Mouse (Mus musculus) forebrain, embryonic 11.5 days (tissue): ENCODE measurements around the gene Eif4a1. TPM values are rescaled to one million over a fixed set of nuclear protein-coding genes. Genes with fewer than 3 reads are reported as not detected.

Experiments
- ATAC-seq: fragments of 200-750 bp; cut with Nextera tagmentation; replicated peaks from 2 replicates; pipeline ENCODE4 v1.8.0; 2017; ENCODE audit warnings: moderate TSS enrichment; ENCODE audit not compliant: low FRiP score
- DNase-seq: peaks from one replicate; pipeline ENCODE4 v3.0.0-alpha.2; 2017; ENCODE audit warnings: low spot score
- H3K27ac ChIP-seq: fragments of 300-500 bp; sonication (generic); 2 replicates; pipeline ENCODE4 v1.5.1; 2014; ENCODE audit warnings: low read depth, low read length
- H3K27me3 ChIP-seq: fragments of 300-500 bp; sonication (generic); 2 replicates; pipeline ENCODE4 v1.6.1; 2014; ENCODE audit warnings: mild to moderate bottlenecking, low read length, mixed read lengths; ENCODE audit not compliant: control insufficient read depth, insufficient read depth
- H3K36me3 ChIP-seq: fragments of 300-500 bp; sonication (generic); 2 replicates; pipeline ENCODE4 v1.6.1; 2014; ENCODE audit warnings: mild to moderate bottlenecking, low read length, moderate library complexity, mixed read lengths; ENCODE audit not compliant: control insufficient read depth, insufficient read depth
- H3K4me1 ChIP-seq: fragments of 300-500 bp; sonication (generic); replicated peaks from 2 replicates; pipeline ENCODE4 v1.6.1; 2014; ENCODE audit warnings: low read length, mixed read lengths; ENCODE audit not compliant: control insufficient read depth, insufficient read depth
- H3K4me2 ChIP-seq: fragments of 300-500 bp; sonication (generic); 2 replicates; pipeline ENCODE4 v1.6.1; 2014; ENCODE audit warnings: low read depth, mild to moderate bottlenecking, low read length, moderate library complexity, mixed read lengths; ENCODE audit not compliant: severe bottlenecking
- H3K4me3 ChIP-seq: fragments of 300-500 bp; sonication (generic); 2 replicates; pipeline ENCODE4 v1.5.1; 2014; ENCODE audit warnings: low read depth, low read length
- H3K9ac ChIP-seq: fragments of 300-500 bp; sonication (generic); 2 replicates; pipeline ENCODE4 v1.6.1; 2014; ENCODE audit warnings: low read length
- H3K9me3 ChIP-seq: fragments of 300-500 bp; sonication (generic); 2 replicates; pipeline ENCODE4 v1.6.1; 2016; ENCODE audit warnings: low read length, mixed read lengths; ENCODE audit not compliant: control insufficient read depth
- WGBS: fragments of 180-500 bp; shearing (Covaris S2); extraction: QIAGEN DNeasy Blood & Tissue Kit; methylation state at CpG from one replicate; pipeline ENCODE4 v1.1.7; 2014; 5-methylcytosine and 5-hydroxymethylcytosine counted together
- polyA plus RNA-seq: library from polyadenylated mRNA; unstranded; fragments of >200 nt; fragmentation: Nextera tagmentation; extraction: Ambion mirVana; gene quantifications from 2 replicates; pipeline ENCODE4 v1.2.1, GENCODE M21; 2014

The Eif4a1 gene
- polyA plus RNA-seq, 1 experiment from 2014 or later = 827 TPM

DNA sequence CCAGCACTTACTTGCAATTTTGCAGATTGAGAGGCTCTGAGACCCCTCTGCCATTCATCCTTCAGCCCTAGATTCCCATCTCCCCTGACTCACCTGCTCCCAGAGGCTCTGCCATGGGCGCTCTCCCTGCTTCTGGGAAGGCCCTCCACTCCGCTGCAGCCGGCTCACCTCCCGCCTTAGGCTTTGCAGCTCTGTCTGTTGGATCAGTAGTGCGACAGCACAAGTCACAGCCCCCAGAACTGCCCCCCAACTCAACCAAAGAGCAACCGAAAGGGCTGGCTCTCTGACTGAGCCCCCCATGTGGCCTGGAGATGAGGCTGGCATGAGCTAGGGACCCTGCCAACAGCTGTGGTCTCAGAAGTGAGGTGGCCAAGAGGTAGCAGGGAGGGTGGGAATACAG, 12.7 kb upstream of the Eif4a1 start:
- whole genome bisulfite sequencing = 84% methylated on average over 6 of the region's 6 CpGs
- Histone ChIP-seq H3K27me3 (no peaks in the 10 kb centered on the region), H3K36me3 (peaks cover 2% of the 10 kb centered on the region; the same call in 1 of the 2 replicates), H3K4me2 (no peak overlapping the region), H3K27ac (no peak overlapping the region), H3K9ac (no peak overlapping the region), H3K4me3 (no peak overlapping the region), H3K4me1 (peaks cover 12% of the 10 kb centered on the region; the same call in 1 of the 2 replicates), H3K9me3 (no peaks in the 10 kb centered on the region)
- DNase-seq = no peak
- no peak for ATAC-seq

- Histone ChIP-seq H3K9ac (no peak overlapping the region), H3K36me3 (peaks cover 2% of the 10 kb centered on the region; the same call in 1 of the 2 replicates), H3K9me3 (no peaks in the 10 kb centered on the region), H3K4me2 (no peak overlapping the region), H3K27me3 (no peaks in the 10 kb centered on the region), H3K4me3 (no peak overlapping the region), H3K4me1 (peaks cover 12% of the 10 kb centered on the region; the same call in 1 of the 2 replicates), H3K27ac (no peak overlapping the region)
- no peak for ATAC-seq
- 79% methylated on average over 12 of the region's 12 CpGs for WGBS
- DNase-seq = no peak
Measured at GRCm38 (mm10) chr11:69684128-69684745, 12.0 kb upstream of the Eif4a1 start.

- no peak overlapping the region for H3K27ac ChIP-seq
- H3K9ac ChIP-seq = peak overlapping the region; percentile 32; the same call in 1 of the 2 replicates
Measured at GRCm38 (mm10) chr11:69683576-69683975, 11.4 kb upstream of the Eif4a1 start.

DNA sequence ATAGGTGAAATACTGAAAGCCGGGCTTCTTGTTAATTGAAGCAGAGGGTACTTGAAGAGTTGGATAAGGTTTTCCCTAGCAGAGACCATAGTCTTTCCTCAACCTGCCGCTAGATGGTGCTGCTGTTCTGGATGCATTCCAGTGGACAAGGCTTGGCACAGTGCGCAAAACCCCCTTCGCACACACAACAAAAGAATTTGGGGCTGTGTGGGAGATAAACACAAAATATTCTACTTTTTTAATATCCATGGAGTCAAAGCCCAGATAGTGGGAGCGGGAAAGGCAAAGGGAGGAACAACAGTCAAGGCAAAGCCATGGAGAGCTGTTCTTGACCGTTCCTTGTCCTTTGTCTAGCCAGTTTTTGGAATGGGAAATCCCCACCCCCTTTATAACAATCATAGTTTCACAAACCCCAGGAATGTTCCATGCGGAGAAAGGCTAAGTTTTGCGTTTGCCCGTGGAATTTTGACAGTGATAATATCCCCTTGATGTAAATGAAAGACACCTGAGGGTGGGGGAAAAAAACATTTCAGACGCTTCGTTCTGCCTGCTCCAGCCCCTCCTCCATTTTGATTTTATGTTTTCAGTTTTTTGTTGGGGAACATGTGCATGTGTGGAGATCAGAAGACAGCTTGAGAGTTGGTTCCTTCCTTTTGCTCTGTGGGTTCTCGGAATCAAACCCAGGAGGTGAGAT, 10.8 kb upstream of the Eif4a1 start:
- Histone ChIP-seq H3K9me3 (no peaks in the 10 kb centered on the region), H3K4me3 (no peak overlapping the region), H3K4me2 (peak overlapping the region; percentile 94; the same call in 1 of the 2 replicates), H3K27me3 (no peaks in the 10 kb centered on the region), H3K9ac (peak overlapping the region; percentile 32), H3K27ac (no peak overlapping the region; the same call in 1 of the 2 replicates), H3K36me3 (peaks cover 2% of the 10 kb centered on the region; the same call in 1 of the 2 replicates), H3K4me1 (peaks cover 12% of the 10 kb centered on the region; the same call in 1 of the 2 replicates)
- WGBS = 26% methylated on average over 12 of the region's 12 CpGs
- ATAC-seq (peak; percentile 45; the same call in 1 of the 2 replicates), DNase-seq (peak; percentile 95)

More at GRCm38 (mm10) chr11:69683576-69683975, 11.4 kb upstream of the Eif4a1 start:
- H3K4me3 ChIP-seq = no peak overlapping the region
- WGBS = 80% methylated on average over 7 of the region's 7 CpGs
- no peak overlapping the region for H3K4me2 ChIP-seq
- no peaks in the 10 kb centered on the region for H3K27me3 ChIP-seq
- ATAC-seq (no peak), DNase-seq (no peak)
- no peaks in the 10 kb centered on the region for H3K9me3 ChIP-seq
- peaks cover 12% of the 10 kb centered on the region; the same call in 1 of the 2 replicates for H3K4me1 ChIP-seq
- H3K36me3 ChIP-seq = peaks cover 2% of the 10 kb centered on the region; the same call in 1 of the 2 replicates

DNA sequence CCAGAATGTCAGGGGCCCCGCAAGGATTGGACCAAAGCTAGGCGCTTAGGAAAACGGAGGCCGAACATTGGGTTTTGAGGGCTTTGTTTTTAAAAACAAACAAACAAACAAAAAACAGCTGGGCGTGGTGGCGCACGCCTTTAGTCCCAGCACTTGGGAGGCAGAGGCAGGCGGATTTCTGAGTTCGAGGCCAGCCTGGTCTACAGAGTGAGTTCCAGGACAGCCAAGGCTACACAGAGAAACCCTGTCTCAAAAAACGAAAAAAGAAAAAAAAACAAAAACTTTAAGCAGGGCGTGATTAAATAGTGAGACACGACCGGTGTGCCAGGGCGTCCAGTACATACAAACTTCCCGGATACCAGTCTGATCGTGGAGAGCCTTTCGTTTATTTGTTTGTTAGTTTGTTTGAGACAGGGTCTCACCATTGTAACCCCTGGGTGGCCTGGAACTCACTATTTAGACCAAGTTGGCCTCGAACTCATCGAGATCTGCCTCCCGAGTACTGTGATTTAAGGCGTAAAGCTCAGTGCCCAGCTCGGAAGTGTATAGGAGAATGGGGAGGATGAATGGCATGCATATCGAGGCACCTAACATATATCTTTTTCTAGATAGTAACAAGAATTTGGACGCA, 10.1 kb upstream of the Eif4a1 start:
- 30% methylated on average over 24 of the region's 24 CpGs for WGBS
- ATAC-seq (0 out of 2 replicates have a peak, but pooled peaks have one; percentile 38), DNase-seq (no peak)
- no peaks in the 10 kb centered on the region for H3K9me3 ChIP-seq
- peak overlapping the region; percentile 83 for H3K9ac ChIP-seq
- peak overlapping the region; percentile 92 for H3K27ac ChIP-seq
- H3K4me3 ChIP-seq = peak overlapping the region; percentile 85
- peaks cover 2% of the 10 kb centered on the region; the same call in 1 of the 2 replicates for H3K36me3 ChIP-seq
- H3K4me2 ChIP-seq = peak overlapping the region; percentile 94
- H3K27me3 ChIP-seq = no peaks in the 10 kb centered on the region
- H3K4me1 ChIP-seq = peaks cover 12% of the 10 kb centered on the region; the same call in 1 of the 2 replicates

- 1% methylated on average over 73 of the region's 80 CpGs for WGBS
- Histone ChIP-seq H3K27me3 (no peaks in the 10 kb centered on the region), H3K9ac (peak within 1 kb of the TSS; percentile 83), H3K4me3 (peak within 1 kb of the TSS; percentile 85), H3K27ac (peak within 1 kb of the TSS; percentile 92), H3K9me3 (no peaks in the 10 kb centered on the region), H3K36me3 (peaks cover 2% of the 10 kb centered on the region; the same call in 1 of the 2 replicates), H3K4me2 (peak within 1 kb of the TSS; percentile 94), H3K4me1 (peaks cover 12% of the 10 kb centered on the region; the same call in 1 of the 2 replicates)
- ATAC-seq (peak; percentile 95), DNase-seq (peak; percentile 99)
Measured at GRCm38 (mm10) chr11:69681314-69682208, 9.3 kb upstream of the Eif4a1 start, which contains the start of gene Senp3. Gene Senp3, minus strand, starts transcription at chr11:69682084.

DNA sequence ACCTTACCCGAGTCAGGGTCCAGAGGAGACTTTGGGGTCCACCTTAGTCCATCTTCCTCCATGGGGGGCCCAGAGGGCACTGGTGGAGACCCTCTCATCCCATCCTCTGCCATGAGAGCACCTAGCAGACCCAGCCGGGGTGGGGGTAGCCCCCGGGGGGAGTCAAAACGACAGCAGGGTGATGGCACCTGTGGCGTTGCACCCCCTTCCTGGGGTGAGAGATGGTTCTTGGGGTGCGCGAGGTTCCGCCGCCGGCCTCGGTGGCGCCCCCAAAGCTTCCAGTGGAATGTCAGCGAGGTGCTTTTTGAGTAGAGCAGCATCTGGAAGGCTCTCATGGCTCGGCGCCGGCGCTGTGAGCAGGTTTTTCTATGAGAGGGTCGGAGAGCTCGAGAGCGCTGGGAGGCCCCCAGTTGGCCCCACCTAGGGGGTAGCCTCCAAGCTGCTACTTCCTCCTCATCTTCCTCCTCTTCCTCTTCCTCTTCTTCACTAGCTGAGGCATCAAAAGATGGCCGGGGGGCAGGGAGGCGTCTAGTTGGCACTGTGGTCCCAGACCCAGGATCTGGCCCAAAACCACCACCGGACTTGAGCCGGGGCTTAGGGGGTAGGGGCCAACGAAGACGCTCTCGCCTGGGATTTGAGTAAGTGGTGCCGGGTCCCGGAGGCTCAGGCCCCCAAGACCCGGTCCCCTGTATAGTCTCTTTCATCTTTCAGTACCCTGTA, 8.1 kb upstream of the Eif4a1 start:
- no peak for ATAC-seq
- no peak for DNase-seq

More for the DNA sequence above, 8.1 kb upstream of the Eif4a1 start:
- Histone ChIP-seq H3K9me3 (no peaks in the 10 kb centered on the region), H3K4me2 (peak overlapping the region; percentile 94; the same call in 1 of the 2 replicates), H3K27me3 (no peaks in the 10 kb centered on the region), H3K4me1 (peaks cover 12% of the 10 kb centered on the region; the same call in 1 of the 2 replicates), H3K27ac (no peak overlapping the region), H3K4me3 (peak overlapping the region; percentile 85), H3K9ac (peak overlapping the region; percentile 83), H3K36me3 (peaks cover 2% of the 10 kb centered on the region; the same call in 1 of the 2 replicates)
- 93% methylated on average over 30 of the region's 30 CpGs for WGBS
